Mouse (Mus musculus) gastrocnemius, postnatal 14 days (tissue): ENCODE measurements around the gene Numa1. TPM values are rescaled to one million over a fixed set of nuclear protein-coding genes. Genes with fewer than 3 reads are reported as not detected.
"Not testable (repeated sequence)": the region's sequence is repeated elsewhere in the genome, so short reads cannot be mapped to it uniquely, and the experiment has no call there.

Source experiments
- DNase-seq: peaks from one replicate; pipeline ENCODE4 v3.0.0; 2021; ENCODE audit warnings: mixed read lengths
- intact Hi-C: fragments of 180-260 bp; cut with DNase I; formaldehyde crosslinking; loops from one replicate; pipeline ENCODE4 v1.15.1; 2025; ENCODE audit warnings: low total_unique reads
- long read RNA-seq, 2 experiments: library from polyadenylated mRNA; stranded (forward); transcript quantifications; one replicate each; pipeline ENCODE4 v2.0.0; 2021
- total RNA-seq, 2 experiments: library from RNA; stranded (reverse); gene quantifications; 2 replicates each; pipeline ENCODE4 v1.2.3; 2021

The Numa1 gene
- total RNA-seq = 10 to 100 TPM; 53.0 to 53.3 TPM
- long read RNA-seq, experiment 1, partial matches to known transcripts = 8 of 16 reads
- long read RNA-seq, experiment 1, other reads (novel, unspliced or antisense) = 4 of 16 reads
- long read RNA-seq, experiment 2, partial matches to known transcripts = 5 of 18 reads
- long read RNA-seq, experiment 2, other reads (novel, unspliced or antisense) = 9 of 18 reads

DNA sequence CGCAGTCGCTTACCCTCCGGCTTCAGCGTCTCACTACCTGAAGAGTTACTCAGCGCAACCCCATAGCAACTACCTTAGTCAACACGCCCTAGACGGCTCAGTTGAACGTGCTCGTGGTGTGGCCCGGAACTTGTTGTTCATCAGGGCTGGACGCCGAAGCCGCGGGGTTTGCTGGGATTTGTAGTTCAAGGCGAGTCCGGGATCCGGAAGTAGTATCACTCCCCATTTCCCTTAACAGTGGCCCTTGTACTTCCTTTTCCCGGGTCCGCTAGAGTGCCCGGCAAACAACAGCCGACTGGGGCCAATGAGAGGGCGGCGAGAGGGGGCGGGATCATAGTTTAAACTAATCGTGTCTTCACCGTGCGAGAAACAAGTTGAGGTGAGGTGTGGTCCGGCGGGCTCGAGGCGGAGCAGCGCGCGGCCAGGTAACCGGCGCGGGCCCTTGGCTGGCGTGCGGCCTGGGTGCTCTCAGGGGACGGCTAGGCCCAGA lies at the start of gene Numa1, which contains the start of gene Lrrc51:
Numa1 (plus strand) TSS at position 361 of the 490 bp plus-strand sequence.
Lrrc51 (minus strand) TSS at position 145 of the 490 bp plus-strand sequence.
- intact Hi-C loops = no loop called here
- DNase-seq = peak; percentile 96

DNA sequence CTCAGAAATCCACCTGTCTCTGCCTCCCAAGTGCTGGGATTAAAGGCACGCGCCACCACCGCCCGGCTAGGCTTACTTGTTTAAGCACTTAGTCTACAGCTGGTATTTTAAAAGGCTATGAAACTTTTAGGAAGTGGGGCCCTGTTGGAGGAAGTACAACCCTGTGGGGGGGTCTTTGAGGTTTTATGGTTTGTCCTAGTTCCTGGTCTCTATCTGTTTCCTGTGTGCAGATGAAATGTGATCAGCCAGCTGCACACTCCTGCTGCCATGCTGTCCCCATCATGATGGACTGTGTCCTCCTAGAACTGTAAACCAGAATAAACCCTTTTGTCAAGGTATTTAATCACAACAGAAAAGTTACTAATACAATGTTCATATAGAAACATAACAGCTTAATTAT lies 49.8 kb upstream of the Numa1 start:
- intact Hi-C loops = no loop called here
- DNase-seq = no peak

DNA sequence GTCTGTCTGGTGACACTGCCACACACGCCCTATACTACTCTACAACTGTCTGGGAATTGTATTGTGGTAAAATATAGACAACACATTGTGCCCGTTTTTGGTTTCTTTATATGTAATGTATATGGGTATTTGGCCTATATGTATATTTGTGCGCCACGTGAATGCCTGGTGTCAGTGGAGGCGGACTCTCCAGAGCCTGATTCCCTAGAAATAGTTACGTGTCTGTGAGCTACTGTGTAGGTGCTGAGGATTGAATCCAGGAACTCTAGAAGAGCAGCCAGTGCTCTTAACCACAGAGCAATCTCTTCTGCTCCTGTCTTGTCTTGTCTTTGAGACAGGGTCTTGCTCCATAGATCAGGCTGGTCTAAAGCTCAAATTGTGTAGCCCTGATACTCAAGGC lies 47.6 kb upstream of the Numa1 start:
- no peak for DNase-seq
- intact Hi-C loops = no loop called here

DNA sequence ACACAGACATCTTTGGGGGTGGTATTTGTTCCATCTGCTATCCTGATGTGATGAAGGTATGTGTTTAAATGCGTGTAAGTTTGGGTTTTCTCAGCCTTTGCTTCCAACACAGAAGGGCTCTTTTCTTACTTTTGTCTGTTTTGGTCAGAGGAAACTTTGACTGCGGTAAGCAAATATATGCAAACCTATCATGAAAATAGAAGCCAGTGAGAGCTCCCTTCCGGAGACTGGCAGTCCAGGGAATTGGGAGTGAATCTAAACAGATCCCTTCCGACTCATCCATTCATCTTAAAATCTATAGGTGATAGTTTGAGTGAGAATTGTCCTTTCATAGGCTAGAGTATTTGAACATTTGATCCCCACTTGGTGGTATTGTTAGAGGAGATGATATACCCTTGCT lies 45.5 kb upstream of the Numa1 start:
- DNase-seq = no peak
- intact Hi-C loops = no loop called here

DNA sequence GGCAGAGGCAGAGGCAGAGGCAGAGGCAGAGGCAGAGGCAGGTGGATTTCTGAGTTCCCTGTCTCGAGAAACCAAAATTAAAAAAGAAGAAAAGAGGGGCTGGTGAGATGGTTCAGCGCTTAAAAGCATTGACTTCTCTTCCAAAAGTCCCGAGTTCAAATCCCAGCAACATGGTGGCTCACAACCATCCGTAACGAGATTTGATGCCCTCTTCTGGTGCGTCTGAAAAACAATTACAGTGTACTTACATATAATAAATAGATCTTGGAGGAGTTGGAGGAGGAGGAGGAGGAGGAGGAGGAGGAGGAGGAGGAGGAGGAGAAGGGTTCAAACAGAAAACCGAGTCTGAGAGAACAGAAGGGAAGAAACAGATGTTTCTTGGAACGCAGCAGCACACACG lies 38.2 kb upstream of the Numa1 start:
- DNase-seq = no peak
- intact Hi-C loops = loop anchor here (10.0 kb wide), 1 partner anchor 221 kb away; no protein-coding TSS in a partner anchor

DNA sequence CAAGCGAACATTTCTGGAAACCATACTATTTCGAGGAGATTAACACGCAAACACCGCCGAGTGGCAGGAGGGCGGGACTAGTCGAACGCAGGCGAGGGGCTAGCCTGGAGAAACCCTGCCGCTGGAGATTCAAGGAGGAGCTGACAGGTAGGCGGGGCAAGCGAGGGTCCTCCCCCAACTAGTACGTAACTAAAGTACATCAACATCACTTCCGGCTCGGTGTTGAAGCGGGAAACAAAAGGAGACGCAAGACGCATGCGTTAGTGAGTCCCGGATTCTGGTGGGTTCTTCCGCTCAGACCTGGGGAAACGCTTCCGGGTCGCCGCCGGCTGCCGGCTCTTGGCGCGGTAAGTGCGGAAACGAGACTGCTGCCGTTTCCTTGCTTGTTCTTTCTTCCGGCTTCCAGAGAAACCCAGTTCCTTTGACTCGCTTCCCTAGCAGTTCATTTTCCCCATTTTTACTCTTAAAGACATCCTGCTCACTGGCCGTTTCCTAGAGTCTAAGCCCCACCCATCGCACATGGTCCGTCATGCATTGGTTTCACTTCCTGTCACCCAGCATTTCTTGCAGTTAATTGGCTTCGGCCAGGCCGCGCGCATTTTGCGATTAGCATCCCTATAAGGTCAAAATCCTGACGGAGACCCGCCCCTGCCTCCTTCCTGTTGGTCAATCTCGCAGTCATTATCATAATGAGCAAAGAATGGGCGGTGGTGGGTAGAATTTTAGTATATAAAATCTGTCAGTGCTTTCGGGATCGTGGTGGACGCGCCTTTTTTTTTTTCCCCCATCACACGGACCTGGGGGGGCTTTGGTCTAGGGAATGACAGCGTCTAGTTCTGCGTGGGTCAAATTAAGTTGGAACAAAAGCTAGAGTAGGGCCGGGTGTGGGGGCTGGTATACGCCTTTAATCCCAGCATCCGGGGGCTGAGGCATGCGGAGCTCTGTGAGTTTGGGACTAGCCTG lies 37.5 kb upstream of the Numa1 start:
- peak; percentile 97 for DNase-seq
- intact Hi-C loops = loop anchor here (10.0 kb wide), 1 partner anchor 222 kb away; no protein-coding TSS in a partner anchor

DNA sequence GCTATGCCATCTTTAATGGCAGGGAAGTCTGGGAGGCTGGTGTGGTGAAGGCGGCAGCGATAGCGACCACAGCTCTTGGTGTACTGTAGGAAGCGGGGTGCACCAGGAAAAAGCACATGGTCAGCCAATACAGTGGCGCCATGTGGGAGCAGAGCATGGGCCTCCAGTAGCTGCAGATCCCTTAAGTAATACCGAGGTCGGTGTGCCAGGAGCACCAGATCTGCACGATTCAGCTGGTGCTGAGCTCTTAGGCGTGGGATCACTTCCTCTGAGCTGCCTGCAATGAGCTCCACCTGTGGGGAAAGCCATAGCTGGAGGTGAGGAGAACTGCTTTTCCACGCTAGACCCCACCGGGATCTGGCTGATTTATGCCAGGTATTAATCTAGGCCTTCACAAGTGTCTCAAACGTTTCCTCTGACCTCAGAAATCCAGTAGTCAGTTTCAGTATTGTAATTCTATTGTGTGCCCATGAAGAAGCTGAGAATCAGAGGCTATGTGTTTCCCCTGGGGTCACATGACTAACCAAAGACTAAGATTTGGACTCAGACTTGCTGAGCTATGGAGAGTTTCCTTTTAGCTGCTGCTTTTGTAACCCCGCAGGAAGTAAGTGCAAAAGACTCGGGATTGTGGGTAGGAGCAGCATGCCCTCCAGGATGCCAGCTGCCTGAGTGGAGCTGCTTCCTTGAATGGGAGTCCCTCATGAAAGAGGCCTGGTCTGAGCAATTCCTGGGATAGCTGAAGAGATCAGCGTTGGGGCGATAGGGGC lies 33.4 kb upstream of the Numa1 start:
- intact Hi-C loops = no loop called here
- no peak for DNase-seq

DNA sequence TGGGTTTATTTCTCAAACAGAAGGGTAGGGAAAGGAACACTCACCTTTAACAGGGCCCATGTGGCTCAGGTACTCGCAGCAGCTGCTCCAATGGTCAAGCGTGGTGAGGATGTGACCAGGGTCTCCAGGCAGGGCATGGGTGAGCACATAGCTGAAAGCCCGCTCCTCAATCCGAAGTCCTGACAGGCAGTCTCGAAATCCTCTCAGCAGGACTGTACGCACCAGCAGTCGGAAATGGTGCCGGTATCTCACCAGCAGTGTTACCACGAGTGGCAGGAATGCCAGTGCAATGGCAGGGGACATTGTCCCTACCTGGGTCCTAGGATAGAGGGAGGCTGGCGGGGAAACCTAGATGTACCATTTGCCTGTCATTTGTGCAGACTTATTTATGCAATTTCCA lies 31.9 kb upstream of the Numa1 start:
- DNase-seq = no peak
- intact Hi-C loops = no loop called here

DNA sequence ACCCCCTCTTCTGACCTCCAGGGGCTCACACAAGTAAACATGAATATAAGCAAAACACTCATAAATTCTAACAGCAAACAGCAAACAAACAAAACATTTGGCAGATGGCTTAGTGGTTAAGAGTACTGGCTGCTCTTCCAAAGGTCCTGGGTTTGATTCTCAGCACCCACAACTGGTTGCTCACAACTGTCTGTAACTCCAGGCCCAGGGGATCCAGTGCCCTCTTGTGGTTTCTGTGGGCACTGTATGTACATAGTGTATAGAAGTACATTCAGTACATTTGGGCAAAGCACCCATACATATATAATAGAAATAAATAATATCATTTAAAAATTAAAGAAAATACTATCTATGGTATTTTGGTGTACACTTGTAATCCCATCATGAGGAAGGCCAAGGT lies 31.1 kb upstream of the Numa1 start:
- intact Hi-C loops = no loop called here
- DNase-seq = no peak

DNA sequence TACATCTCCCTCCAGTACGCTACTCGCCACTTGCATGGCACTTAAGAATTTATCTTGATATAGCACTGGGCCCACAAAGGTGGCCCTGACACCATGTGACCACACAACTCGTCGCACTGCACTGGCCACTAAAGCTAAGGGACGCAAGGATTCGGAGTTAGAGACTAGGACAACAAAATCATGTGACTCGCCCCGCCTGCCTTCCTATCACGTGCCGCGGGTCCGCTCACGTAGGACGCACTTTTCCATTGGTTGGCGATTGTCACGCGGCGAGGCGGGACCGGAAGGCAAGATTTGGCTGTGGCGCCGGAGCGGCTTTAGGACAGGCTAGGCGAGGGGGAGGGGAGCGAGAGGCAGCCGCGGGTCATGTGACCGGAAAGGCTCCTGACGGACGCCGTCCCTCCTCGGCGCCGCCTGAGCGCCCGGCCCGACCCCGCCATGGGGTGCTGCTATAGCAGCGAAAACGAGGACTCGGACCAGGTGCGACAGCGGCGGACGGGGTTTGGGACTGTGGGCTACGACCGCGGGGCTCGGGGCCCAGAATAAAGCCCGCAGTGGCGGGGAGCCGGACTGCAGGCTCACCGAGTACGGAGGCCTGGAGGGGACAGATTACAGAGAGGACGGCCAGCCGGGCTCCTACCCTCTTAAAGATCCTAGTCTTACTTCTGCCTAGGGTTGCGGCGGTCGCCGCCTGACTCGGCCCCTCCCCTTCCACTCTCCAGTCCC lies 28.2 kb upstream of the Numa1 start, which contains the start of gene Lamtor1:
Lamtor1 (plus strand) TSS at position 344 of the 726 bp plus-strand sequence.
- intact Hi-C loops = no loop called here

DNA sequence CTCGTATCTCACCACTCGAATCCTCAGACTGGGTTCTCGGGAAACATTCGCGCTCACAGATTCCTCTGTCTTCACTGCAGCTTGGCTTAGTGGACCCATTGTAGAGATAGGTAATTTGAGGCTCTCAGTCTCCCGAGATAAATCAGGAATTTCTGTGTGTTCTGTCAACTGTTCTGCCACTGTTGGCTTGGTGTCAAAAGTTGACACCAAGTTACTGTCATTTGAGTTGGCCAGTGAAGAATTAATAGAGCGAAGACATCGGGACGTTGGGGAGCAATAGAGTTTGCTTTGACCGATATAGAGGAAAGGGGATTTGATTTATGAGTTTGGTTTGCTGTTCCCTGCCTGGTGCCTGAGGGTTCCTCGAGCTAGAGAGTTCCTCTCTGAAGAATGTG lies 27.6 kb upstream of the Numa1 start, which contains the start of gene Tomt:
Tomt (minus strand) TSS at position 73 of the 395 bp plus-strand sequence.
- intact Hi-C loops = no loop called here
- DNase-seq = no peak

More for the DNA sequence above, 28.2 kb upstream of the Numa1 start, which contains the start of gene Lamtor1:
- DNase-seq = peak; percentile 100

DNA sequence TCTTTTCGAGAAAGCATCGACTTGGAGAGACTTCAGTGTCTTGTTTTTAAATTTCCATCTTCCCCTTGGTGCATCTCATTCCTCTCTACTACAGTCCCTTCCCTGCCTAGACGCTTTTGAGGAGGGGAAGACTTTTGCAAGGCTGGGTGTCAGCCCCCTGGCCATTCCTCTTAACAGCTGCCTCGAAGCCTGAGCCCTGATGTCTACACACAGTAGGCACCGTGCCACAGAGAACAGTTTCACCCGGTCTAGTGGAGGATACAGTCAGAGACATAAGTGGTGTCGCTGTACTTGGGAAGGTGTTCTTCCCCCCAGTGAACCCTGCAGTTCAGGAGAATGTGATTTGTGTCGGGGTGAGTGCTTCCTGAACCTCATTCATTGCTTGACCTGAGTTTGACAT lies 27.2 kb upstream of the Numa1 start:
- no peak for DNase-seq

DNA sequence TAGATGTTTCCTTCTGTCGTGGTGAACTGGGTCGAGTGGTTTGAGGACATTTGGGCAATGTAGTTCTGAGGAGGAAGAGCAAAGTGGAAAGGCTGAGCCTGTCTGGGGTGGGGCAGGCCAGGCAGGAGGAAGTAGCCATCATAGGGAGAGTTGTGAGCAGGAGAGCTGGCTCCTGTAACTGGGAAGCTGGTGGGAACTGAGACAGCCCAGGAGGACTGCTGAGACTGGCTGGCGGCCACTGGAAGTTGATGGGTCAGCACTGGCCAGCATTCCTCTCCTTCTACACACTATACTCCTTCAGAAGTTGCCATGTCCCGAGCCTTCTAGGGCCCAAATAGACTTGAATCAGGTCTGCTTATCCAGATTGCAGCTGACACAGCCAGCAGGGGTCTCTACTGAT lies 25.5 kb upstream of the Numa1 start:
- intact Hi-C loops = no loop called here
- peak; percentile 61 for DNase-seq

More for the DNA sequence above, 27.2 kb upstream of the Numa1 start:
- intact Hi-C loops = no loop called here

DNA sequence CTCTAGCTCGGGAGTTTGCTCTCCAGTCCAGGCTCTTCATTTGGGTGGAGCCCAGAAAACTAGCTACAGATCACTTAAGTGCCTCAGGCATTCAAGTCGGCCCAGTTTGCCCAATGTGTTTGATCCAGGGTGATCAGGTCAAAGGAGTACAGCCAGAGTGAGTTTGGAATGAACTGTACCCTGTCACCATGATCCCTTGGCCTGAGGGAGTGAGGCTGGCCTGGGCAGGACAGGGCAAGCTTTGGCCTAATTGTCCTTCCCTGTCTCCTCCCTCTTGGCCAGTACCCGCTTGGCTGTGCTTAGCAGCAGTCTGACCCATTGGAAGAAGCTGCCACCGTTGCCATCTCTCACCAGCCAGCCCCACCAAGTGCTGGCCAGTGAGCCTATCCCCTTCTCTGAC lies 23.8 kb upstream of the Numa1 start:
- intact Hi-C loops = no loop called here
- peak; percentile 53 for DNase-seq

DNA sequence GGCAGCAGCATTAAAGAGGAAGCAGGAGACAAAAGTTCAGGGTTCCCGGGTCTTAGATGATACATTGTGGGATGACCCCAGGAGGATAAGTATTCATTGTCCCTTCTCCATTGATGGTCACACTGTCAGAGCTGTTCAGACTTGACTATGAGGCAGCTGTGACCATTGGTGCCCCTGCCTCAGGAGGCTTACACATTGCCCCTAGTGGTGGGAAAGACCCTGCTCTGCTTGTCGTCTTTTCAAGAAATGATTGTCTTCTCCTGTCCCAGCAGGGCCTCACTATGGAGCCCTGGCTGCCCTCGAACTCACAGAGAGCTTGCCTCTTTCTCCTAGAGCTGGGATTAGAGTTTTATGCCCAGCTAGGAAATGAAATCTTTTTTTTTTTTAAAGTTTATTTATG lies 21.9 kb upstream of the Numa1 start:
- intact Hi-C loops = no loop called here
- DNase-seq = no peak

DNA sequence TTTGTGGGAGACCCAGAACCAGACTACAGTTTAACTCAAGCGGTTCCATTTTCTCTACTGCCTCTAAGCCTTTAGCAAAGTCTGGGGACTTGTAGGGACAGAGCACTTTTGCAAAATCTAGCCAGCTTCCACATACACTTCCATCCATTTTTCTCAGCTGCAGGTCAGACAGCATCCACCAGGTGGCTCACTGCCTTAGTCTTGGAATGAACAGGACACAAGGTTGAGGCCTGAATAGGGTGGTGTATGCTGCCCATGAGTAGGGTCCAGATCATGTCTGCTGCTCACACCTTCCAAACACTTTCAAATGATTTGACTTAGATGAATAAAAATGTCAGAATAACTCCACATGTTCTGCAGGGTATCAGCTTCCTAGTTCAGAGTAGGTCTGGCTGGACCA lies 15.8 kb upstream of the Numa1 start:
- DNase-seq = peak; percentile 59

DNA sequence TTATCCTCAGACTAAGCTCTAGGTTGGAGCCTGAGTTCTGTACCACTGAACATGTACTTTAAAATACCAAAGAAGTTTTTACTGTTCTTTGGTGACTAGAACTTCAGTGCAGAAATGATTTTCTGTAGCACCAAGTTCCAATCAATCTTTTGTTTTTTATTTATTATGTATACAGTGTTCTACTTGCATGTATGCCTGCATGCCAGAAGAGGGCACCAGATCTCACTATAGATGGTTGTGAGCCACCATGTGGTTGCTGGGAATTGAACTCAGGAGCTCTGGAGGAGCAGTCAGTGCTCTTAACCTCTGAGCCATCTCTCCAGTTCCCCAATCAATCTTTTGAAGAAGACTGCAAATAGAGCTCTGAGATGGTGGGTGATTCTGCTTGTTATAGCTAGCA lies 8.0 kb upstream of the Numa1 start:
- intact Hi-C loops, DNase-seq: not testable (repeated sequence)

More for the DNA sequence above, 15.8 kb upstream of the Numa1 start:
- intact Hi-C loops = loop anchor here (5.0 kb wide), 1 partner anchor 159 kb away; no protein-coding TSS in a partner anchor

DNA sequence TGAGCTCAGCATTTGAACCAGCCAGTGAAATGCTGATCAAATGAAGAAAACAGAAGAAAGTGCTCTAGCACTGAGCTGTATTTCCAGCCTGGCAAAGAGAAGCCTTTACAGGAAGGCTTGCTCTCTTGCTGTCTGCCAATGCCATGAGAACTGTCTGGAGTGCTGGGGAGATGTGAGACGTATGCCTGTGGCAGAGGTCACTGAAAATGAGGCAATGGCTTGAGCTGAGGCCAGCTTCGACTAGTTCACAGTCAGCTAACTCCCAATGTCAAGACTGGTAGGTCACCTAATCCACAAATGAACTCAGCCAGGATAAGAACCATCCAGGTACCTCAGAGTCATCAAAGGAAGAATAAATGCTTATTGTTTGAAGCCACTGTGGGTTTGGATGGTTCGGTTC lies 5.8 kb upstream of the Numa1 start:
- no peak for DNase-seq
- intact Hi-C loops = no loop called here

DNA sequence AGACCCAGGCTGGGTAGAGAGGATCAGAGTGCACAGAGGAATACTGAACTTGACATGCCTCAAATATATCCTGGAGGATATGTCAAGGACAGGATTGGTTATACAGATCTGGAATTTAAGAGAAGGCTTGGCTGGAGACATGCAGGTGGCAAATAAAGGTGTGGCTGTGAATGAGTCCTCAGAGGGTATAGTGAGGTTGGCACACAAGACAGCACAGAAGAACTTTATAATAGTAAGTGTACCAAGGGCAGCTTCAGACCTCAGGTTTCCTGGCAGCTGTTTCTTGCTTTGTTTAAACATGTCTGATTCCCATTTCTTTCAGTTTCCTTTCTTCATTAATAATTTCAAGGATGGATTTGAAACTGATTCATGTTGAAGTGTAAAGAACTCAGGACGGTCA lies 1.4 kb upstream of the Numa1 start:
- DNase-seq = no peak
- intact Hi-C loops = no loop called here
